13 mouse cellular contexts compared by ENCODE assay signal in the genomic region with DNA sequence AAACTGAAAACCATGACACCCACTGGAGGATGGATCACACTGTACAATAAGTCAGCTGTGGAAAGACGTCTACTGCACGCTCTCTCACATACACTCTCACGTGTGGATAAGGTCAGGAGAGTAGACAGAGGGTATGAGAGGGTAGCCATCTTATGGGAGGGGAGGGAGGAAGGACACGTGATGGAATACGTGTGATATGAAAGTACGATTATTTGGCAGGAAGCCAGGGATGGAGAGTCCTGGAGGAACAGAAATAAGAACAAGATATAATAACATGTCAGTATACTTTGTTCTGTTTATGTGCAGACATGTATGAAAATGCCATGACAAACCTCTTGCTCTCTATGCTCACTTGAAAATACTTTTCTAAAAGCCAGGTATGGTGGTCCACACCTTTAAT.
"Had no signal": no experiment of that assay in that cellular context is flagged by ENCODE, and none has a peak within 500 bp of the region (broad histone marks: within the 10 kb centered on the region; RNA-seq: fewer than 3 reads in every experiment).

No protein-coding gene starts in this region.

- H3K36me3 ChIP-seq: midbrain, embryonic 12.5 days had no signal

- ATAC-seq: intestine, embryonic 15.5 days; midbrain, embryonic 16.5 days had no signal

- H3K4me2 ChIP-seq: intestine, embryonic 15.5 days; kidney, embryonic 15.5 days; limb, embryonic 13.5 days; midbrain, embryonic 12.5 days; neural tube, embryonic 13.5 days had no signal

- H3K27me3 ChIP-seq: intestine, embryonic 15.5 days; kidney, embryonic 15.5 days; limb, embryonic 13.5 days; midbrain, embryonic 12.5 days; neural tube, embryonic 13.5 days had no signal

- H3K4me3 ChIP-seq: intestine, embryonic 15.5 days; kidney, embryonic 15.5 days; limb, embryonic 13.5 days; midbrain, embryonic 12.5 days; neural tube, embryonic 13.5 days had no signal

- DNase-seq: left cerebral cortex, postnatal 4 days; retina, postnatal 1 day; right cerebral cortex, postnatal 4 days; spleen, adult 18-20 months; thymus, adult 18-20 months; thymus, postnatal 14 days had no signal

- H3K27ac ChIP-seq: intestine, embryonic 15.5 days; kidney, embryonic 15.5 days; limb, embryonic 13.5 days; liver, embryonic 14.5 days; midbrain, embryonic 12.5 days; neural tube, embryonic 13.5 days had no signal

- H3K9me3 ChIP-seq: intestine, embryonic 15.5 days; kidney, embryonic 15.5 days; limb, embryonic 13.5 days; midbrain, embryonic 12.5 days; neural tube, embryonic 13.5 days had no signal

- H3K4me1 ChIP-seq: intestine, embryonic 15.5 days had no signal

- H3K9ac ChIP-seq: intestine, embryonic 15.5 days; kidney, embryonic 15.5 days; limb, embryonic 13.5 days; liver, embryonic 14.5 days; midbrain, embryonic 12.5 days; neural tube, embryonic 13.5 days had no signal
